Mouse (Mus musculus) neural tube, embryonic 14.5 days (tissue): ENCODE data around the gene Ntrk3. TPM values are rescaled to one million over a fixed set of nuclear protein-coding genes. Genes with fewer than 3 reads are reported as not detected.
A peak's percentile ranks its signal among the peaks of the same experiment; 100 is the strongest.

Source experiments
- ATAC-seq: fragments of 200-750 bp; cut with Nextera tagmentation; 2 replicates; pipeline ENCODE4 v1.8.0; 2017; ENCODE audit warnings: low read depth, mild to moderate bottlenecking, moderate TSS enrichment, moderate library complexity
- H3K27ac ChIP-seq: fragments of 300-500 bp; sonication (generic); 2 replicates; pipeline ENCODE4 v1.5.1; 2014; ENCODE audit warnings: low read depth, mild to moderate bottlenecking, control low read depth, low read length, moderate library complexity, mixed read lengths
- H3K27me3 ChIP-seq: fragments of 300-500 bp; sonication (generic); 2 replicates; pipeline ENCODE4 v1.6.1; 2014; ENCODE audit warnings: low read length; ENCODE audit not compliant: control insufficient read depth, insufficient read depth
- H3K36me3 ChIP-seq: fragments of 300-500 bp; sonication (generic); 2 replicates; pipeline ENCODE4 v1.6.1; 2014; ENCODE audit warnings: low read length, mixed read lengths; ENCODE audit not compliant: control insufficient read depth, insufficient read depth
- H3K4me1 ChIP-seq: fragments of 300-500 bp; sonication (generic); 2 replicates; pipeline ENCODE4 v1.6.1; 2014; ENCODE audit warnings: low read length; ENCODE audit not compliant: control insufficient read depth, insufficient read depth
- H3K4me2 ChIP-seq: fragments of 300-500 bp; sonication (generic); 2 replicates; pipeline ENCODE4 v1.6.1; 2014; ENCODE audit warnings: mild to moderate bottlenecking, low read depth, low read length, control low read depth
- H3K4me3 ChIP-seq: fragments of 300-500 bp; sonication (generic); 2 replicates; pipeline ENCODE4 v1.5.1; 2014; ENCODE audit warnings: low read depth, low read length, control low read depth, mixed read lengths
- H3K9ac ChIP-seq: fragments of 300-500 bp; sonication (generic); replicated peaks from 2 replicates; pipeline ENCODE4 v1.6.1; 2014; ENCODE audit warnings: low read depth, mild to moderate bottlenecking, control low read depth, low read length, mixed read lengths
- H3K9me3 ChIP-seq: fragments of 300-500 bp; sonication (generic); 2 replicates; pipeline ENCODE4 v1.6.1; 2016; ENCODE audit warnings: low read length; ENCODE audit not compliant: control insufficient read depth
- WGBS: fragments of 180-500 bp; shearing (Covaris S2); extraction: QIAGEN DNeasy Blood & Tissue Kit; methylation state at CpG from one replicate; pipeline ENCODE4 v1.1.7; 2014; 5-methylcytosine and 5-hydroxymethylcytosine counted together
- polyA plus RNA-seq: library from polyadenylated mRNA; unstranded; fragments of >200 nt; fragmentation: Nextera tagmentation; extraction: Ambion mirVana; gene quantifications from 2 replicates; pipeline ENCODE4 v1.2.1, GENCODE M21; 2014

The Ntrk3 gene
- polyA plus RNA-seq, 1 experiment from 2014 or later, result 38.6 TPM

GRCm38 (mm10) chr7:78483061-78483460, 254.8 kb downstream of the Ntrk3 start:
- H3K36me3 ChIP-seq, result no peaks in the 10 kb centered on the region
- H3K9me3 ChIP-seq, result no peaks in the 10 kb centered on the region
- H3K4me2 ChIP-seq, result no peak overlapping the region
- H3K4me3 ChIP-seq, result no peak overlapping the region
- no peak for ATAC-seq
- 55% methylated on average over 2 of the region's 2 CpGs for WGBS
- H3K27ac ChIP-seq, result peak overlapping the region; percentile 55
- H3K4me1 ChIP-seq, result no peaks in the 10 kb centered on the region
- no peaks in the 10 kb centered on the region for H3K27me3 ChIP-seq
- no peak overlapping the region for H3K9ac ChIP-seq

- Histone ChIP-seq H3K4me2 (no peak overlapping the region), H3K9me3 (no peaks in the 10 kb centered on the region), H3K36me3 (no peaks in the 10 kb centered on the region), H3K4me1 (no peaks in the 10 kb centered on the region), H3K9ac (no peak overlapping the region), H3K27ac (no peak overlapping the region), H3K4me3 (no peak overlapping the region), H3K27me3 (no peaks in the 10 kb centered on the region)
- WGBS, result 63% methylated on average over 2 of the region's 2 CpGs
- ATAC-seq, result no peak
These were observed 258.9 kb downstream of the Ntrk3 start for GRCm38 (mm10) chr7:78478881-78479280.

- WGBS, result 79% methylated on average over 4 of the region's 4 CpGs
- H3K9ac ChIP-seq, result no peak overlapping the region
- no peaks in the 10 kb centered on the region for H3K9me3 ChIP-seq
- H3K27ac ChIP-seq, result 0 out of 2 replicates have a peak overlapping the region, but pooled peaks have one; percentile 4
- no peak overlapping the region for H3K4me2 ChIP-seq
- H3K27me3 ChIP-seq, result no peaks in the 10 kb centered on the region
- H3K36me3 ChIP-seq, result no peaks in the 10 kb centered on the region
- no peaks in the 10 kb centered on the region for H3K4me1 ChIP-seq
- ATAC-seq, result no peak
- H3K4me3 ChIP-seq, result no peak overlapping the region
These were observed 266.1 kb downstream of the Ntrk3 start for GRCm38 (mm10) chr7:78471755-78472154.

GRCm38 (mm10) chr7:78471270-78471669, 266.5 kb downstream of the Ntrk3 start:
- ATAC-seq, result no peak
- WGBS, result 85% methylated on average over 1 of the region's 1 CpGs
- H3K9me3 ChIP-seq, result no peaks in the 10 kb centered on the region
- no peak overlapping the region for H3K4me2 ChIP-seq
- no peak overlapping the region for H3K4me3 ChIP-seq
- H3K36me3 ChIP-seq, result no peaks in the 10 kb centered on the region
- H3K27ac ChIP-seq, result no peak overlapping the region
- no peaks in the 10 kb centered on the region for H3K27me3 ChIP-seq
- H3K9ac ChIP-seq, result no peak overlapping the region
- H3K4me1 ChIP-seq, result no peaks in the 10 kb centered on the region

- no peak overlapping the region for H3K4me3 ChIP-seq
- no peak for ATAC-seq
These were observed 275.2 kb downstream of the Ntrk3 start for GRCm38 (mm10) chr7:78462605-78463004.

DNA sequence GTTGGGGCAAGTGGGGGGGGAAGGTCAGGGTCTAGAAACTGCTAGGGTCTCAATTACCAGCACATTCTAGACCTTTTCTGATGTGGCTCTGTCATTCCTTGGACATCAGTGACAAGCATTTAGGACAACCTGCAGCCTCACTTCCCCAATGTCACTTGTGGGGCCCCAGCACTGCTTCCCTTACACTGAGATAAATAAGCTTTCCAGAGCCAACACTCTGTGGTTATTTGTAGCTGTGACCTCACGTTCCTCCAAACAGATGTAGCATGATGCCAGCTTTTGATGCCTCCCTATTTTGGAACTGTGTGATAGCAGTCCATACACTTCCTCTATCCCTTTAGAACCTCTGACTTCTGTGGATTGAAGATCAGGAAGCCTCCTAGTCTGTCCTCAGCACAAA, 278.8 kb downstream of the Ntrk3 start:
- no peak overlapping the region for H3K9ac ChIP-seq
- H3K36me3 ChIP-seq, result peaks cover 9% of the 10 kb centered on the region
- no peak overlapping the region for H3K4me2 ChIP-seq
- H3K4me3 ChIP-seq, result no peak overlapping the region
- no peak overlapping the region for H3K27ac ChIP-seq
- WGBS, result 85% methylated on average over 1 of the region's 1 CpGs
- H3K9me3 ChIP-seq, result no peaks in the 10 kb centered on the region
- H3K27me3 ChIP-seq, result no peaks in the 10 kb centered on the region
- ATAC-seq, result no peak
- H3K4me1 ChIP-seq, result no peaks in the 10 kb centered on the region

More at GRCm38 (mm10) chr7:78462605-78463004, 275.2 kb downstream of the Ntrk3 start:
- no peaks in the 10 kb centered on the region for H3K27me3 ChIP-seq
- H3K4me1 ChIP-seq, result no peaks in the 10 kb centered on the region
- no peaks in the 10 kb centered on the region for H3K9me3 ChIP-seq
- H3K36me3 ChIP-seq, result peaks cover 9% of the 10 kb centered on the region
- H3K27ac ChIP-seq, result no peak overlapping the region
- H3K4me2 ChIP-seq, result no peak overlapping the region
- no peak overlapping the region for H3K9ac ChIP-seq
- WGBS, result 81% methylated on average over 5 of the region's 5 CpGs

DNA sequence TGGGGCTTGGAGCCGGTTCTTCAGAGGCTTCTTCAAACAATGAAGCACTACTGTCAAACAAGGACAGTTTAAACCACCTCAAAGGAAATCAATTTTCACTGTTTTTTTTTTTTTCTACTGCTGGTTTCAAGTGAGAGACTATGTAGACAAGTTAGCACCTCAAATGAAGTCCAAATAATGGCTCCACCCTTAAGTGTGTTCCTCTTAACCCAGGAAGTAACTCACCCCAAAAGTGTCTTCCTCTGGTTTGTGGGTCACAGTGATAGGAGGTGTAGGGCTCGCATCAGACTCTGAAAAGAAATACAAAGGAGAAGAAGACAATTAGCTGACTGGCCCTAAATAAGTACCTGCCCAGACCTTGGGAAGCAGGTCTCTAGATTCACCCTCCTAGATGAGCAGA, 286.1 kb downstream of the Ntrk3 start:
- Histone ChIP-seq H3K9ac (no peak overlapping the region), H3K27ac (no peak overlapping the region), H3K9me3 (no peaks in the 10 kb centered on the region), H3K4me3 (no peak overlapping the region), H3K4me1 (no peaks in the 10 kb centered on the region), H3K27me3 (no peaks in the 10 kb centered on the region), H3K36me3 (no peaks in the 10 kb centered on the region), H3K4me2 (no peak overlapping the region)
- ATAC-seq, result no peak
- WGBS, result 90% methylated on average over 2 of the region's 2 CpGs

GRCm38 (mm10) chr7:78449909-78450592, 287.8 kb downstream of the Ntrk3 start:
- Histone ChIP-seq H3K9me3 (no peaks in the 10 kb centered on the region), H3K4me2 (no peak overlapping the region), H3K36me3 (no peaks in the 10 kb centered on the region), H3K4me1 (no peaks in the 10 kb centered on the region), H3K4me3 (no peak overlapping the region), H3K27ac (no peak overlapping the region), H3K27me3 (no peaks in the 10 kb centered on the region), H3K9ac (no peak overlapping the region)
- no peak for ATAC-seq
- WGBS, result 84% methylated on average over 6 of the region's 6 CpGs

DNA sequence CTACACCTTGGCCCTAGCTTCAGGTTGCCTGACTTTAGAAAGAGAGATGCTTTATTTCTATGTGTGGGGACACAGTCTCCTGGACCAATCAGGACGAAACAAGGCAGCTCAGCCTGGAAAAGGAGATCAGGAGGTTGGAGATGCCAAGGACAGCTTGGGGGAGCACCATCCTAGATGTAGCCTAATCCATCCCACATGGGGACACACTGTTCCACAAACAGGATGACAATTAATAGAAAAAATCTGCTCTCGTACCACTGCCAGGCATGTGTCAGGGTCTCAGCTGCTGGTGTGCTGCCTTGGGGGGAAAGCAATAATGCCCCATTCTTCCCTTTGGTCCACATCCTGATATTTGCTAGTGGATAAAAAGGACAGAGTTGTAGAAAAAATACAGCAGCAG, 289.0 kb downstream of the Ntrk3 start:
- Histone ChIP-seq H3K27ac (no peak overlapping the region), H3K9me3 (no peaks in the 10 kb centered on the region), H3K4me1 (no peaks in the 10 kb centered on the region), H3K27me3 (no peaks in the 10 kb centered on the region), H3K4me3 (no peak overlapping the region), H3K9ac (no peak overlapping the region), H3K4me2 (no peak overlapping the region), H3K36me3 (0 out of 2 replicates have a peak, but pooled peaks cover 3% of the 10 kb centered on the region)
- 84% methylated on average over 2 of the region's 2 CpGs for WGBS
- no peak for ATAC-seq
